Mouse (Mus musculus) midbrain, postnatal 0 days (tissue): Measurements from ENCODE around the gene Gm9970. TPM values are rescaled to one million over a fixed set of nuclear protein-coding genes. Genes with fewer than 3 reads are reported as not detected.

Source experiments
- ATAC-seq: fragments of 200-750 bp; cut with Nextera tagmentation; 2 replicates; pipeline ENCODE4 v1.8.0; 2017; ENCODE audit warnings: moderate number of reproducible peaks, mild to moderate bottlenecking, moderate TSS enrichment, moderate library complexity; ENCODE audit not compliant: low FRiP score
- DNase-seq: peaks from one replicate; pipeline ENCODE4 v3.0.0-alpha.2; 2015; ENCODE audit warnings: low spot score
- H3K27ac ChIP-seq: fragments of 300-500 bp; sonication (generic); 2 replicates; pipeline ENCODE4 v1.5.1; 2014; ENCODE audit warnings: low read depth, mild to moderate bottlenecking, low read length, mixed read lengths
- H3K27me3 ChIP-seq: fragments of 300-500 bp; sonication (generic); 2 replicates; pipeline ENCODE4 v1.6.1; 2014; ENCODE audit warnings: low read length, control low read depth, mixed read lengths; ENCODE audit not compliant: insufficient read depth
- H3K36me3 ChIP-seq: fragments of 300-500 bp; sonication (generic); 2 replicates; pipeline ENCODE4 v1.6.1; 2014; ENCODE audit warnings: low read length, control low read depth, mixed read lengths; ENCODE audit not compliant: insufficient read depth
- H3K4me1 ChIP-seq: fragments of 300-500 bp; sonication (generic); 2 replicates; pipeline ENCODE4 v1.6.1; 2014; ENCODE audit warnings: mild to moderate bottlenecking, control low read depth, antibody characterized with exemption, low read length, mixed read lengths; ENCODE audit not compliant: insufficient read depth
- H3K4me2 ChIP-seq: fragments of 300-500 bp; sonication (generic); 2 replicates; pipeline ENCODE4 v1.6.1; 2014; ENCODE audit warnings: low read depth, mild to moderate bottlenecking, low read length, mixed read lengths; ENCODE audit not compliant: poor library complexity, severe bottlenecking
- H3K4me3 ChIP-seq: fragments of 300-500 bp; sonication (generic); 2 replicates; pipeline ENCODE4 v1.5.1; 2014; ENCODE audit warnings: low read depth, mild to moderate bottlenecking, low read length, moderate library complexity
- H3K9ac ChIP-seq: fragments of 300-500 bp; sonication (generic); replicated peaks from 2 replicates; pipeline ENCODE4 v1.6.1; 2014; ENCODE audit warnings: mild to moderate bottlenecking, low read length, moderate library complexity, mixed read lengths; ENCODE audit not compliant: poor library complexity, severe bottlenecking
- H3K9me3 ChIP-seq: fragments of 300-500 bp; sonication (generic); 2 replicates; pipeline ENCODE4 v1.6.1; 2016; ENCODE audit warnings: low read length, control low read depth
- CTCF ChIP-seq: IDR thresholded peaks from 2 replicates; pipeline ENCODE4 v1.5.1; 2016; ENCODE audit warnings: antibody characterized with exemption, mild to moderate bottlenecking
- WGBS: fragments of 180-500 bp; shearing (Covaris S2); extraction: QIAGEN DNeasy Blood & Tissue Kit; methylation state at CpG from one replicate; pipeline ENCODE4 v1.1.7; 2014; 5-methylcytosine and 5-hydroxymethylcytosine counted together
- polyA plus RNA-seq: library from polyadenylated mRNA; unstranded; fragments of >200 nt; fragmentation: Nextera tagmentation; extraction: Ambion mirVana; gene quantifications from 2 replicates; pipeline ENCODE4 v1.2.1, GENCODE M21; 2015
- total RNA-seq: library from RNA; depleted of rRNA; stranded (reverse); fragments of >200 nt; gene quantifications from 2 replicates; pipeline ENCODE4 v1.2.3, GENCODE M21; 2014; rRNA removed

Gm9970 gene
- total and polyA plus RNA-seq, 2 experiments from 2014 or later: 0.93 TPM; not detected in 1

DNA sequence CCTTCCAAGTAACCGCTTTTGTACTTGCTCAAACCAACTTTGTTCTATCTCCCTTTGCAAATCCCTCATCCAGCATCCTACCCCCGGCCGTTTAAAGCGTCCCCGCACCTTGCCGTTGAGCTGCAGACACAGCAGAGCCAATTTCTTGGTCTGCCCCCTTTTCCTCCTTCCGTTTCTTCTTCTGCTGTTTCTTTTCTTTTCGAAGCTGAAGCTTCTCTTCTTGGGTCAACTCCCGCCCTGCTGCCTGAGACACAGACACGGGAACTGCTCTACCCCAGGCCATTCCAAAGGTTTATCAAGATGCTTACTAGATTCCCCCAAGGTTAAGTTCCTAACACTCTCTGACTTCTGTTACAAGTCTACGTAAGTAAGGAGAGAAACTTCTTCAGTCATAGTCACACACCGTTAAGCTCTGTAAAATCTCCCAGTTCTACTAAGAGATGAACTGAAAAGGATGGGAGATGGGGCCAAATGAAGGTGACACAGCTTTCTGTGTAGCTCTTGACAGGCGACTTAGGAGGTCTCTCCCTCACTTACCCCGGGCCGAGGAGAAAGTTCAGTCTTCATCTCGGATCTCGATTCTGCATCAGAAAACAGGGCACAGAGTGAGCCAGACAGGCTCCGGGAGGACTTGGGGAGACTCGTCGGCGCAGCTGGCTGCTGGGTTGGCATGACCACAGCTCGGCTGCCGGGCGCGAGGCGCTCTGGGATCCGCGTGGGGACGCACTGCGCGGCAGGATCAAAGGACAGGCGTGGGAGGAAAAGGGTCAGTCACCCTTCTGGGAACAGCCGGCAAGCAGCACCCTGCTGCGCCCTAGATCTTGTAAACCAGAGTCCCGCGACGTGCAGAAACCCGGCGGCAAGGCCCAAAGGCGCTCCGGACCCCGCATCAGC, 48.7 kb downstream of the Gm9970 start:
- Histone ChIP-seq H3K4me3 (peak overlapping the region; percentile 66), H3K9ac (peak overlapping the region; percentile 74), H3K27ac (peak overlapping the region; percentile 87), H3K4me2 (peak overlapping the region; percentile 85), H3K9me3 (no peaks in the 10 kb centered on the region), H3K36me3 (peaks cover 58% of the 10 kb centered on the region), H3K4me1 (no peaks in the 10 kb centered on the region), H3K27me3 (no peaks in the 10 kb centered on the region)
- WGBS: 15% methylated on average over 42 of the region's 42 CpGs
- no peak for TF ChIP-seq CTCF
- peak; percentile 70 for DNase-seq
- ATAC-seq: peak; percentile 76

Other genes with a start within 250 kb of the Gm9970 start
- gene Atraid, start 192.9 kb downstream of the Gm9970 start, total RNA-seq: 138 and 155 TPM in 2 replicates
- gene Atraid, start 192.9 kb downstream of the Gm9970 start, polyA plus RNA-seq: 235 and 243 TPM in 2 replicates
- 43.8 and 44.9 TPM in 2 replicates for gene Slc5a6, start 192.3 kb downstream of the Gm9970 start, total RNA-seq
- gene Slc5a6, start 192.3 kb downstream of the Gm9970 start, polyA plus RNA-seq: 32.3 and 33.0 TPM in 2 replicates
- gene Cad, start 186.5 kb downstream of the Gm9970 start, total RNA-seq: 39.5 and 44.8 TPM in 2 replicates
- gene Cad, start 186.5 kb downstream of the Gm9970 start, polyA plus RNA-seq: 6.7 and 7.8 TPM in 2 replicates
- not detected in 2 replicates for gene Dnajc5g, start 134.9 kb downstream of the Gm9970 start, total RNA-seq
- not detected in 2 replicates for gene Dnajc5g, start 134.9 kb downstream of the Gm9970 start, polyA plus RNA-seq
- 19.3 and 24.1 TPM in 2 replicates for gene Slc30a3, start 133.0 kb downstream of the Gm9970 start, total RNA-seq
- 14.0 and 20.6 TPM in 2 replicates for gene Slc30a3, start 133.0 kb downstream of the Gm9970 start, polyA plus RNA-seq
- 0.33 TPM in 1 of 2 replicates, not detected in the other for gene Trim54, start 124.5 kb downstream of the Gm9970 start, total RNA-seq
- not detected in 2 replicates for gene Trim54, start 124.5 kb downstream of the Gm9970 start, polyA plus RNA-seq
- not detected in 2 replicates for gene Ucn, start 102.4 kb downstream of the Gm9970 start, total RNA-seq
- not detected in 2 replicates for gene Ucn, start 102.4 kb downstream of the Gm9970 start, polyA plus RNA-seq
- gene Mpv17, start 87.0 kb downstream of the Gm9970 start, total RNA-seq: 42.5 and 65.5 TPM in 2 replicates
- gene Mpv17, start 87.0 kb downstream of the Gm9970 start, polyA plus RNA-seq: 38.8 and 41.8 TPM in 2 replicates
- 3.1 and 4.3 TPM in 2 replicates for gene Gm29609, start 61.3 kb downstream of the Gm9970 start, total RNA-seq
- gene Gm29609, start 61.3 kb downstream of the Gm9970 start, polyA plus RNA-seq: 1.9 and 2.2 TPM in 2 replicates
- gene Gtf3c2, start 61.1 kb downstream of the Gm9970 start, total RNA-seq: 45.2 and 46.4 TPM in 2 replicates
- gene Gtf3c2, start 61.1 kb downstream of the Gm9970 start, polyA plus RNA-seq: 46.1 and 49.0 TPM in 2 replicates
- 88.3 and 95.2 TPM in 2 replicates for gene Snx17, start 48.0 kb downstream of the Gm9970 start, total RNA-seq
- 103 and 104 TPM in 2 replicates for gene Snx17, start 48.0 kb downstream of the Gm9970 start, polyA plus RNA-seq
- gene Eif2b4, start 47.8 kb downstream of the Gm9970 start, total RNA-seq: 29.7 and 34.0 TPM in 2 replicates
- 84.3 and 93.4 TPM in 2 replicates for gene Eif2b4, start 47.8 kb downstream of the Gm9970 start, polyA plus RNA-seq
- gene Zfp513, start 38.9 kb downstream of the Gm9970 start, total RNA-seq: 6.4 and 10.9 TPM in 2 replicates
- gene Zfp513, start 38.9 kb downstream of the Gm9970 start, polyA plus RNA-seq: 11.1 and 13.0 TPM in 2 replicates
- gene Ppm1g, start 20.5 kb downstream of the Gm9970 start, total RNA-seq: 87.0 and 95.6 TPM in 2 replicates
- 170 and 183 TPM in 2 replicates for gene Ppm1g, start 20.5 kb downstream of the Gm9970 start, polyA plus RNA-seq
- 120 and 126 TPM in 2 replicates for gene Nrbp1, start 368 bp downstream of the Gm9970 start, total RNA-seq
- gene Nrbp1, start 368 bp downstream of the Gm9970 start, polyA plus RNA-seq: 138 and 149 TPM in 2 replicates
- gene Krtcap3, start 10.5 kb upstream of the Gm9970 start, total RNA-seq: 1.2 and 2.5 TPM in 2 replicates
- gene Krtcap3, start 10.5 kb upstream of the Gm9970 start, polyA plus RNA-seq: 1.5 and 3.4 TPM in 2 replicates
- gene Ift172, start 49.9 kb upstream of the Gm9970 start, total RNA-seq: 28.2 and 45.8 TPM in 2 replicates
- 16.5 and 17.7 TPM in 2 replicates for gene Ift172, start 49.9 kb upstream of the Gm9970 start, polyA plus RNA-seq
- gene Fndc4, start 54.8 kb upstream of the Gm9970 start, total RNA-seq: 155 and 188 TPM in 2 replicates
- gene Fndc4, start 54.8 kb upstream of the Gm9970 start, polyA plus RNA-seq: 103 and 118 TPM in 2 replicates
- 0.42 and 1.2 TPM in 2 replicates for gene Gckr, start 56.2 kb upstream of the Gm9970 start, total RNA-seq
- 0.85 and 1.0 TPM in 2 replicates for gene Gckr, start 56.2 kb upstream of the Gm9970 start, polyA plus RNA-seq
- 74.6 and 99.9 TPM in 2 replicates for gene Zfp512, start 211.2 kb upstream of the Gm9970 start, total RNA-seq
- 93.6 and 94.2 TPM in 2 replicates for gene Zfp512, start 211.2 kb upstream of the Gm9970 start, polyA plus RNA-seq
- 0.28 TPM in 1 of 2 replicates, not detected in the other for gene 4930548H24Rik, start 244.5 kb upstream of the Gm9970 start, total RNA-seq
- not detected in 2 replicates for gene 4930548H24Rik, start 244.5 kb upstream of the Gm9970 start, polyA plus RNA-seq